Mouse (Mus musculus): ENCODE data around the gene Lrrn3.

Lrrn3 gene

GRCm38 (mm10) chr12:41486331-41486730 lies at the start of gene Lrrn3:
Lrrn3 (minus strand) TSS chr12:41486431.
- no peak for DNase-seq (ENCODE audit: low read depth, low spot score)

GRCm38 (mm10) chr12:41528410-41528809 lies 42.2 kb upstream of the Lrrn3 start:
- no peak for DNase-seq (ENCODE audit: low read depth, low spot score)

GRCm38 (mm10) chr12:41526688-41527087 lies 40.5 kb upstream of the Lrrn3 start:
- DNase-seq (ENCODE audit: low read depth, low spot score): no peak

GRCm38 (mm10) chr12:41521671-41522070 lies 35.4 kb upstream of the Lrrn3 start:
- no peak for DNase-seq (ENCODE audit: low read depth, low spot score)

GRCm38 (mm10) chr12:41520326-41520725 lies 34.1 kb upstream of the Lrrn3 start:
- DNase-seq (ENCODE audit: low read depth, low spot score): no peak

GRCm38 (mm10) chr12:41518897-41519296 lies 32.7 kb upstream of the Lrrn3 start:
- DNase-seq (ENCODE audit: low read depth, low spot score): no peak

GRCm38 (mm10) chr12:41510588-41510987 lies 24.4 kb upstream of the Lrrn3 start:
- no peak for DNase-seq (ENCODE audit: low read depth, low spot score)

- DNase-seq (ENCODE audit: low read depth, low spot score): no peak
Measured at GRCm38 (mm10) chr12:41508610-41509009, 22.4 kb upstream of the Lrrn3 start.

- DNase-seq (ENCODE audit: low read depth, low spot score): no peak
Measured at GRCm38 (mm10) chr12:41500049-41500820, 14.0 kb upstream of the Lrrn3 start.

- no peak for DNase-seq (ENCODE audit: low read depth, low spot score)
Measured at GRCm38 (mm10) chr12:41494620-41495019, 8.4 kb upstream of the Lrrn3 start.

GRCm38 (mm10) chr12:41487005-41487404 lies 774 bp upstream of the Lrrn3 start:
- peak; percentile 76 for DNase-seq (ENCODE audit: low read depth, low spot score)

GRCm38 (mm10) chr12:41485512-41486215 lies 567 bp downstream of the Lrrn3 start:
- no peak for DNase-seq (ENCODE audit: low read depth, low spot score)

- DNase-seq (ENCODE audit: low read depth, low spot score): no peak
Measured at GRCm38 (mm10) chr12:41484689-41485511, 1.3 kb downstream of the Lrrn3 start.

- DNase-seq (ENCODE audit: low read depth, low spot score): peak; percentile 51
Measured at GRCm38 (mm10) chr12:41483593-41484451, 2.4 kb downstream of the Lrrn3 start.

- DNase-seq (ENCODE audit: low read depth, low spot score): no peak
Measured at GRCm38 (mm10) chr12:41483091-41483592, 3.1 kb downstream of the Lrrn3 start.

GRCm38 (mm10) chr12:41481486-41481885 lies 4.7 kb downstream of the Lrrn3 start:
- DNase-seq (ENCODE audit: low read depth, low spot score): no peak

- no peak for DNase-seq (ENCODE audit: low read depth, low spot score)
Measured at GRCm38 (mm10) chr12:41469096-41469801, 17.0 kb downstream of the Lrrn3 start.

- DNase-seq (ENCODE audit: low read depth, low spot score): no peak
Measured at GRCm38 (mm10) chr12:41468374-41468991, 17.7 kb downstream of the Lrrn3 start.

GRCm38 (mm10) chr12:41438446-41438845 lies 47.8 kb downstream of the Lrrn3 start:
- DNase-seq (ENCODE audit: low read depth, low spot score): peak; percentile 39
